Mouse (Mus musculus): ENCODE measurements around the gene Cfap70.
A peak's percentile ranks its signal among the peaks of the same experiment; 100 is the strongest.

The Cfap70 gene

GRCm38 (mm10) chr14:20423046-20423445 is 29.0 kb downstream of the Cfap70 start:
- DNase-seq (ENCODE audit: low spot score): no peak

GRCm38 (mm10) chr14:20422257-20422656 is 29.8 kb downstream of the Cfap70 start:
- DNase-seq (ENCODE audit: low spot score): no peak

GRCm38 (mm10) chr14:20400071-20400470 is 52.0 kb downstream of the Cfap70 start:
- DNase-seq (ENCODE audit: low spot score): no peak

- peak; percentile 32 for DNase-seq (ENCODE audit: low spot score)
Observed at GRCm38 (mm10) chr14:20398864-20399263, 53.2 kb downstream of the Cfap70 start.

- no peak for DNase-seq (ENCODE audit: low spot score)
Observed at GRCm38 (mm10) chr14:20397220-20397619, 54.8 kb downstream of the Cfap70 start.

GRCm38 (mm10) chr14:20393205-20393913 is 58.7 kb downstream of the Cfap70 start, which contains the start of gene Mrps16:
Gene Mrps16 (minus strand): TSS chr14:20393634.
- DNase-seq (ENCODE audit: low spot score): peak; percentile 96

- DNase-seq (ENCODE audit: low spot score): no peak
Observed at GRCm38 (mm10) chr14:20392326-20392725, 59.7 kb downstream of the Cfap70 start.

- no peak for DNase-seq (ENCODE audit: low spot score)
Observed at GRCm38 (mm10) chr14:20389446-20390079, 62.5 kb downstream of the Cfap70 start.

GRCm38 (mm10) chr14:20388441-20389129 is 63.4 kb downstream of the Cfap70 start, which contains the start of gene Dnajc9:
Gene Dnajc9 (minus strand): TSS chr14:20388910.
- peak; percentile 92 for DNase-seq (ENCODE audit: low spot score)

GRCm38 (mm10) chr14:20379753-20380430 is 72.1 kb downstream of the Cfap70 start:
- DNase-seq (ENCODE audit: low spot score): peak; percentile 24

- DNase-seq (ENCODE audit: low spot score): no peak
Observed at GRCm38 (mm10) chr14:20379087-20379640, 72.9 kb downstream of the Cfap70 start.

- peak; percentile 72 for DNase-seq (ENCODE audit: low spot score)
Observed at GRCm38 (mm10) chr14:20378313-20379061, 73.5 kb downstream of the Cfap70 start.

GRCm38 (mm10) chr14:20377112-20377521 is 74.9 kb downstream of the Cfap70 start:
- no peak for DNase-seq (ENCODE audit: low spot score)

- no peak for DNase-seq (ENCODE audit: low spot score)
Observed at GRCm38 (mm10) chr14:20371854-20372253, 80.2 kb downstream of the Cfap70 start.

GRCm38 (mm10) chr14:20370798-20371197 is 81.2 kb downstream of the Cfap70 start:
- DNase-seq (ENCODE audit: low spot score): no peak

GRCm38 (mm10) chr14:20368271-20368670 is 83.8 kb downstream of the Cfap70 start:
- DNase-seq (ENCODE audit: low spot score): no peak

GRCm38 (mm10) chr14:20363230-20363629 is 88.8 kb downstream of the Cfap70 start:
- no peak for DNase-seq (ENCODE audit: low spot score)

GRCm38 (mm10) chr14:20347991-20348541 is 104.0 kb downstream of the Cfap70 start, which contains the start of the genes Ecd and Fam149b:
Gene Ecd (minus strand): TSS chr14:20348121.
Gene Fam149b (plus strand): TSS chr14:20348162.
- peak; percentile 91 for DNase-seq (ENCODE audit: low spot score)

- DNase-seq (ENCODE audit: low spot score): no peak
Observed at GRCm38 (mm10) chr14:20347441-20347990, 104.5 kb downstream of the Cfap70 start.

- no peak for DNase-seq (ENCODE audit: low spot score)
Observed at GRCm38 (mm10) chr14:20345885-20346284, 106.1 kb downstream of the Cfap70 start.

Data from T-cell, adult 2 months (primary cell).